Mouse (Mus musculus): Measurements from ENCODE around the gene Lrmda.

Gene Lrmda

GRCm38 (mm10) chr14:22323530-22324292, 304.2 kb downstream of the Lrmda start:
- DNase-seq (ENCODE audit: low spot score in 2 of 2): no peak

DNA sequence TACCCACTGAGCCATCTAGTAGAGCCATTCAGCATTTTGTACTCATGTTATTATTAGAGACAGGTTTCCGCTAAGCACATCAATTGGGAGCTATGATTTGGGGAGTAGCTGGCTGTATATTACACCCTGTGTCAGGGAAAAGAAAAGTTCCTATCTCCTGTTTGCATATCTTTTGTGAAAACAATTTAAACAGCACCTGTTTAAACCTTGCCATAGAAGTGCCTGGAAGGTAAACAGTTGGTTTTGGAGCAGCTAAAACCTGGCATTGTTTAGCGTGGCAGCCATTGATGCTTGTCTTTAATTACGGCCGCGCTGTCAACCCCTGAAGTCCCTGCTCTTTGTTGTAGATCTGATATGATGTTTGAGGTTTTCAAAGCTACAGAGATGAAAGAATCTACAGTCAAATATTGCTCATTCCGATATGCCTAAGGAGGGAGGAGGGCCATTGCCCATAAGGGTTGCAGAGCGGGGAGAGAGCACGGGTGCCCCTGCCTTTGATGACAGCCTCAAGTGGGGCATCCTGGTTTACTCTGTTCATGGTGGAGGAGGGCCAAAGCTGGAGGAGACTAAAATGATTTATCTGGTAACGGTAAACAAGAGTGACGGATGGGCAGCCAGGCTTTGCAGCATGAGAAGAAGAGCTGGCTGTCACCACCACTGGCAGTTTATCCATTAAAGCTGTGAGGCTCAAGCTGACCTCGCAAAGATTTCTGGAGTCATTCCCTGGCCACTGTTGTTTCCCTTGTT, 306.9 kb downstream of the Lrmda start:
- DNase-seq (ENCODE audit: low spot score in 2 of 2): no peak

DNA sequence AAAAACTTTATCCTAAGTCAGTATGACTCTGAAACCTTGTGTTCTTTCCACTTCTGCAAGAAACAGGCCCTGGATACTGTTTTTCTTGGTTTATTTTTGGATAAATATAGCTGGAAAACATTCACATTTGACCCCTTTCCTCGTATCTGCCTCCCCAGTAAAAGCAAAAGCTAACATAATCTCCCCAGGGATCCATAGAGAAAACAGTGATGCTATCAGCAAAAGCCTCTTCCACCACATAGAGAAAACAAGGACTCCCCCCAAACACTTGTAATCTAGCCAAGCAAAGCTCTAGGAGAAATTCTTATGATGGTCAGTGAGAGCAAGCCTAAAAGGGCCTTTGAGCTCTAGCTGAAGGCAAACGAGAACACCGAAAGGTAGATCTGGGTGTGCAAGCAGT, 309.7 kb downstream of the Lrmda start:
- no peak for DNase-seq (ENCODE audit: low spot score in 2 of 2)

GRCm38 (mm10) chr14:22335101-22335820, 315.7 kb downstream of the Lrmda start:
- no peak for DNase-seq (ENCODE audit: low spot score in 2 of 2)

- DNase-seq (ENCODE audit: low spot score in 2 of 2): no peak
Observed at GRCm38 (mm10) chr14:22339176-22339575, 319.7 kb downstream of the Lrmda start.

GRCm38 (mm10) chr14:22343357-22343756, 323.8 kb downstream of the Lrmda start:
- DNase-seq (ENCODE audit: low spot score in 2 of 2): no peak

DNA sequence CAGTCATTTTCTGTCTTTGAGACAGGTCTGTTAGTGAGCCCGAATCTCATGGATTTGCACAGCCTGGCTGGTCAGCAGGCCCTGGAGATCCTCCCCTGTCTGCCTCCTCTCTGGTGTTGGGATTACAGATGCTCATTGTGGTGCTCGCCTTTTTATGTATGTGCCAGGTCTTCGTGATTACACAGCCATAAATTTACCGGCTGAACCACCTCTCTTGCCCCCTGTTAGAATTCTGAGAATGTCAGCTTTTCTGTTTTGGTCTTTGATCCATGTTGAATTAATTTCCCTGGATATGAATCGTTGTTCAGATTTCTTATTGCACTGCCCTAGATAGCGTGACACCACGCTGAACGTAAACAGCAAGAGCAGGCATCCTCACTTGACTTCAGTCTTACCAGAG, 325.7 kb downstream of the Lrmda start:
- DNase-seq (ENCODE audit: low spot score in 2 of 2): no peak

GRCm38 (mm10) chr14:22353626-22354025, 334.1 kb downstream of the Lrmda start:
- DNase-seq (ENCODE audit: low spot score in 2 of 2): no peak

DNA sequence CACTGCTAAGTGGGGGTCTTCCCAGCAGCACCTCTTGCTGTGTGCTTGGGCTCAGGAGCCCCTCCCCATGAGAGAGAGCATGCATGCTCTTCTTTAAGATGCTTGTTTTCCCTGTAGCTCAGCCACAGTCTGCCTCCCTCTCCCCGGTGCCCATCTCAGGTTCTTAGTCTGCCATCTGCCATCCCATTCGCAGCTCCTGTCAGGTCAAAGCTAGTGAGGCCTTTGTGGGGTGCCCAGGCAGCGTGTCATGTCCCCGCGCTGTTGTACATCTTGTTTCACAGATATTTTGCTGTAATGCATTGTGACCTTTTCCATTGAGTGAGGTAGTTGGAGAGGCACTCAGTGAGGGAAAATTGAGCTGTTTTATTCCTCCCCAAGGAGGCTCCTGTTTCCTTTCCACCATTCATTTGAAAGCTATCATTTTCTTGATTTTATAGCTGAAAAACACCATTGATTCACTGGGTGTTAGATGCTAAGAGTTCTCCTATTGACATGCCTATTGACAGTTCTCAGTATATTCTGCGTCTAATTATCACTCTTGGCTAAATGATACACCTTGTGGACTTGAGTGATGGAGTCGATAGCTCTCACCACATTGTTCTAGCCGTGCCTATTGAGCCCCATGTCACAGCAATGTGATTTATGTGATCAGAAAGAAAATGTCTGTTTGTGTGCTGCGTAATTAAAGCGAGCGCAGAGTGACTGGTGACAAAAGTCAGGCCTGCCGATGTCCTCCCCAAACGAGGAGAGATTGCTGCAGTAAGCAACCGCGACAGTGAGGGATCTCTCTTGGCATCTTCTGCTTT, 335.5 kb downstream of the Lrmda start:
- no peak for DNase-seq (ENCODE audit: low spot score in 2 of 2)

DNA sequence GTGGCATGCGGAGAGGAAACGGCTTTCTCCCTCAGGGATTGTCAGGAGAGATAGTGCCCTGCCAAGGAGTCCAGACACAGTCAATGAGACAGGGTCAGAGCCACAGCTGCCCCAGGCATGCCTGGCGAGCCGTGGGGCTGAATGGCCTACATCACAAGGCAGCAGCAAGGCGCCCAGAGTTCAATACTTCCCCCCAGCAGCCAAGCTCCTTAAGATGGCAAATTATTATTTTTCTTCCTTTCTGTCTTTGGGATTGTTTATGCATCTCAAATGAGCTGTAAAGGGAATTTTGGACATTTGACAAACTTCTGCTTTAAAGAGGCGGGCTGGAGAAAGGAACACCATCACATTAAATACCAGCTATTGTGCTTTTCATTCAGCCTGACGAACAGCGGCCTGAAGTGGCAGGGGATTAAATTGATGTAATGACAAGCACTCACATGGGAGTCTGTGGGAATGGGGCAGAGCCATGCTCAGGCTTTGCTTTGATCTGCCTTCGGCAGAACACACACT, 338.5 kb downstream of the Lrmda start:
- no peak for DNase-seq (ENCODE audit: low spot score in 2 of 2)

GRCm38 (mm10) chr14:22364010-22364748, 344.7 kb downstream of the Lrmda start:
- DNase-seq (ENCODE audit: low spot score in 2 of 2): no peak

DNA sequence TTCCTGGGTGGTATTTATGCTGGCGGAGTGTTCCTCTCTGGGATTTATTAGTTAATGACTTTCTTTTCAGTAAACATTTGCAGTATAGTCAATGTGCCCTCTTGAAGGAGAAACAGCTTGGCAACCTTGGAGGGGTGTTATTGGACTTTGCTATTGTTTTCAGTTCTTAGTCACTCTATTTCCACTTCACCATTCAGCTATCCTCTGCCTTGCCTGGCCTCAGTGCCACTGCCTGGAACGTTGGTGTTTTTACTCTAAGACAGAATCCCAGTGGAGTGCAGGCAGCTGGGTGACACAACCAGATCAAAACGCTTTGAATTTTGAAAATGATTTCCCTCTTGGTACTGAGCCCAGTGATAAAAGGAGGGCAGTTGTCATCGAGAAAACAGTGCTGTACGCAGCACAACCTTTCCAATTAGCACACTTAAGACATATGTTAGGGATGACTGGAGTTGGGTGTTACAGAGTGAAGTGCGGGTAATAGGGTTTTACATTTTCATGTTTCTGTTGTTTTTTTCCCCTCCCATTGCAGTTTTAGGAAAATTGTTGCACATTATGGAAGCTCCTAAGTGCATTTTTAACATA, 345.4 kb downstream of the Lrmda start:
- DNase-seq (ENCODE audit: low spot score in 2 of 2): no peak

DNA sequence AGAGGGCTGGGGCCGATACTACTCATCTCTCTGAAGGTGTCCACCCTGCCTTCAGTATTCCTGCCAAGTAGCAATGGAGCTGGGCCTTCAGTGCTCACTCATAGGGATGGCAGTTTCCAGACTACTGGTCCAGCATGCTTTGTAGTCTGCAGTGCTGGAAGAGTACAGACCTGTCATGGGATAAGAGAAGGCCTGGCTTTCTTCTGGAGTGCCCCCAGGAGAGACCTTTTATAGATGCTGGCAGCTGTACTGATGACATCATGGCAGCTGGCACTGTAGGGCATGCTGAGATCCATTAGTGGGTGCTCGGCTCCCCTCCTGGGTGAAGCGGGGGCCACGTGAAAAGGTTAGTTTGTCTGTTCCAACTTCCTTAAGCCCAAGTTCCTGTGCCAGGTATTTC, 348.1 kb downstream of the Lrmda start:
- DNase-seq (ENCODE audit: low spot score in 2 of 2): no peak

GRCm38 (mm10) chr14:22371136-22371535, 351.6 kb downstream of the Lrmda start:
- DNase-seq (ENCODE audit: low spot score in 2 of 2): no peak

- DNase-seq (ENCODE audit: low spot score in 2 of 2): no peak
Observed at GRCm38 (mm10) chr14:22372666-22373360, 353.3 kb downstream of the Lrmda start.

- no peak for DNase-seq (ENCODE audit: low spot score in 2 of 2)
Observed at GRCm38 (mm10) chr14:22373361-22373745, 353.8 kb downstream of the Lrmda start.

DNA sequence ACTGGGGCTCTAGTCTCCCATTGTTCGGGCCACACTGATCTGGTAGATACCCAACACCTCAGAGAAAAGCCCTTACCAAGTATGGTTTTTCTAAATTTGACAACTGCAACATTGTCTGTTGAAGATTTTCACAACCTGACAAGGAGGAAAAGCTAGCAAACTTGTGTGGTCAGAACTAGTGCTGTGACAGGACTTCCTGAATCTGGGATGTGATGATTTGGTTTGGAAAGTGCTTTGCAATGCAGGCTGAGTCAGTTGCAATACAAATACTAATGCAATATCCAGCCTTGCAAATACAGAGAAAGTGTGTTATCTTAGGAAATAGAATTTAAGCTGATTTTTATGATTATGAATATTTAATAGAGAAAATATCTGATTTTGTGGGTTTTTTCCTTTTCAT, 357.6 kb downstream of the Lrmda start:
- no peak for DNase-seq (ENCODE audit: low spot score in 2 of 2)

GRCm38 (mm10) chr14:22382101-22382500, 362.6 kb downstream of the Lrmda start:
- no peak for DNase-seq (ENCODE audit: low spot score in 2 of 2)

DNA sequence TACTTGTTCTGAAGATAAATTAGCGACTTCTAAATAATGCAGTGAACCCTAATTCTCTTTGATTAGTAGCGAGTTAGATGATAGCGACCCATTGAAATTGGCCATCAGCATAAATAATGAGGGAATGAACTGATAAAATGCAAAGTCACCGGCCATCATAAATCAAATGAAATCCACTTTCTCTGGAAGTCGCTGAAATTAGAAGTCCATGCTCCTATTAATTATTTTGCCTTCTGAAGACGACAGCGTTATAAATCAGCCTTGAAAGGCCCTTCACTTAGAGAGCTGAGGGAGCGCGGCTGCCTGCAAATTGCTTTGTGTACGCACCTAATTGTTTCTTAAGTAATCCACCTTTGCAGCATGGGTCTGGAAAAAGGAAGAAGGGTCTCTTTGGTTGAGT, 374.1 kb downstream of the Lrmda start:
- no peak for DNase-seq (ENCODE audit: low spot score in 2 of 2)

DNA sequence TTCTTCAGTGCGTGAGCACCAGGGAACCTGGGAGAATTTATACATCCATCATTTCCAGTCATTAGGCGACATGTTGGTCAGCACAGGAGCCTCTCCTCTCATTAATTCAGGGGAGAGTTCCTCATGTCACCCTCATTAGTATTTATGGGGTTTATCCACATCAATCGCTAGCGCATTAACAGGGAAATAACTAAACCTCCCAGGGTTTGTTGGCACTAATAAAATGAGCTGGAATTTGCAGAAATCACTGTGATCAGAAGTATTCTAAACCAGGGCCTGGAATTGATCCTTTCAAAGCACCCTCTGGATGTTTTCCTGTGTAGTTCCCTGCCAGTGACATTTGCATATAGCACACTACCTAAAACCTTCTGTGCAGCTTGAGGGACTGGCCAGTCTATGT, 382.9 kb downstream of the Lrmda start:
- no peak for DNase-seq (ENCODE audit: low spot score in 2 of 2)
